Mouse (Mus musculus) cerebellum, adult 2 months (tissue): ENCODE measurements around the gene Rgsl1.

Source experiments
- CTCF ChIP-seq: fragments of 200-500 bp; IDR thresholded peaks from 2 replicates; pipeline ENCODE4 v1.5.1; 2011; ENCODE audit warnings: low read depth, mild to moderate bottlenecking, control low read depth, low read length, moderate library complexity, borderline replicate concordance; ENCODE audit not compliant: insufficient read depth
- POLR2A ChIP-seq: fragments of 200-500 bp; IDR thresholded peaks from 2 replicates; pipeline ENCODE4 v1.6.1; 2011; ENCODE audit warnings: low read length, control low read depth, borderline replicate concordance; ENCODE audit not compliant: insufficient read depth

DNA sequence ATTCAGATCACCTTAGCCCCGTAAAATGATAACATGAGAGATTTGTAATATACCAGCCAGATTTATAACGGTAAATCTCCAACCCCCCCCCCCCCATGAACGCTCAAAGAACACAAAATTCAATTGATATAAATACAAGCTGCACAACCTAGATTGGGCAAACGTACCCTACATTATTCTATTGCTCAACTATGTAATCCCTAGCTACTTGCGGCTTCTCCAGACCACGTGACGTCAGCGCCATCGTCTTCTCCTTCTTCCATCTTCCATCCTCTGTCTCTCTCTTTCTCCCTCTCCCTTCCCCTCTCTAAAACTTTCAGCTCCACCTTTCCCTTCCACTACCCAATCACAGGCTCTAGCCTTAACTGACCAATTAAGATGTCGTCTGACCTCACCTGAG lies 65.7 kb downstream of the Rgsl1 start:
- TF ChIP-seq POLR2A, result no peak
- TF ChIP-seq CTCF, result no peak
